Mouse (Mus musculus): ENCODE data around the gene Zfhx3.

DNA sequence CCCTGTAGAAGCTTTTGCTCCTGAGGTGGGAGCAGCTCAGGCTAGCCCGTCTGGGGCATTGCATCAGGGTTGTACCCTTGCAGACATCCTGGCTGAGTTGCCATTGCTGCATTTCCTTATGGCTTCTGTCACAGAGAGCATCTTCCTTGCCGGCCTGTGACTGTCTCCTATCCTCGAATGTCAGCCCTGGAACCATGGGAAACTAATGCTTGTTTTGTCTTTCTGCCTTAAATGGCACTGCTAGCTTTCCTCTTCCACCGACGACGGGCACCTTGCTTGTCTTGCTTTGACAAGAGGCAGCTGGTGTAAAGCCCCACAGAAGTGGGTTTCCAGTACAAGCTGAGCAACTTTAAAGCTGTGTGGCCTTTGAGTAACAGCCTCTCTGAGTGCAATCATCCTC, 752.1 kb downstream of the Zfhx3 start:
- no peak for TF ChIP-seq POLR2AphosphoS2 (IDR thresholded peaks at IDR 0.05; ENCODE audit: low read length)
- TF ChIP-seq USF1 (IDR thresholded peaks at IDR 0.05; ENCODE audit: low read depth, low read length): no peak
- TF ChIP-seq CTCF (IDR thresholded peaks at IDR 0.05 in 2 of 3, conservative IDR thresholded peaks at IDR 0.05 in 1 of 3; ENCODE audit: control insufficient read depth in 1 of 3, insufficient read depth in 1 of 3, low read depth in 2 of 3, low read length in 3 of 3, poor library complexity in 1 of 3, severe bottlenecking in 1 of 3): no peak
- TF ChIP-seq POLR2A (IDR thresholded peaks at IDR 0.05; ENCODE audit: control insufficient read depth in 1 of 2, insufficient read depth in 1 of 2, low read depth in 1 of 2, low read length in 2 of 2, poor library complexity in 1 of 2): no peak

Measured in MEL (cell line).